Mouse (Mus musculus): Measurements from ENCODE around the gene Krt84. TPM values are rescaled to one million over a fixed set of nuclear protein-coding genes. Genes with fewer than 3 reads are reported as not detected.

Gene Krt84
- polyA plus RNA-seq, 1 experiment from 2014 or later, result not detected

Small RNA genes lying within 50 kb of the gene (microRNA-seq; reads per million reads assigned to microRNA genes)
- not detected for gene Gm44393 (ENCODE audit: borderline number of aligned reads)
- not detected for gene Gm44460 (ENCODE audit: borderline number of aligned reads)

Other genes with a start within 250 kb of the Krt84 start
- gene Atg101, start 248.5 kb downstream of the Krt84 start, polyA plus RNA-seq (2014; fragmentation: Nextera tagmentation; extraction: Ambion mirVana), result 49.4 and 50.1 TPM in 2 replicates
- gene 6030408B16Rik, start 239.6 kb downstream of the Krt84 start, polyA plus RNA-seq (2014; fragmentation: Nextera tagmentation; extraction: Ambion mirVana), result 1.3 and 2.2 TPM in 2 replicates
- 2.5 and 2.8 TPM in 2 replicates for gene Krt80, start 162.7 kb downstream of the Krt84 start, polyA plus RNA-seq (2014; fragmentation: Nextera tagmentation; extraction: Ambion mirVana)
- gene Krt7, start 121.8 kb downstream of the Krt84 start, polyA plus RNA-seq (2014; fragmentation: Nextera tagmentation; extraction: Ambion mirVana), result 23.8 and 25.8 TPM in 2 replicates
- gene Krt87, start 94.0 kb downstream of the Krt84 start, polyA plus RNA-seq (2014; fragmentation: Nextera tagmentation; extraction: Ambion mirVana), result not detected in 2 replicates
- gene Krt88, start 85.1 kb downstream of the Krt84 start, polyA plus RNA-seq (2014; fragmentation: Nextera tagmentation; extraction: Ambion mirVana), result not detected in 2 replicates
- not detected in 2 replicates for gene Krt81, start 69.1 kb downstream of the Krt84 start, polyA plus RNA-seq (2014; fragmentation: Nextera tagmentation; extraction: Ambion mirVana)
- not detected in 2 replicates for gene Krt86, start 59.3 kb downstream of the Krt84 start, polyA plus RNA-seq (2014; fragmentation: Nextera tagmentation; extraction: Ambion mirVana)
- not detected in 2 replicates for gene Krt83, start 41.3 kb downstream of the Krt84 start, polyA plus RNA-seq (2014; fragmentation: Nextera tagmentation; extraction: Ambion mirVana)
- not detected in 2 replicates for gene Gm49425, start 15.6 kb downstream of the Krt84 start, polyA plus RNA-seq (2014; fragmentation: Nextera tagmentation; extraction: Ambion mirVana)
- gene Krt82, start 17.8 kb upstream of the Krt84 start, polyA plus RNA-seq (2014; fragmentation: Nextera tagmentation; extraction: Ambion mirVana), result not detected in 2 replicates
- 0.16 TPM in 1 of 2 replicates, not detected in the other for gene Krt90, start 30.1 kb upstream of the Krt84 start, polyA plus RNA-seq (2014; fragmentation: Nextera tagmentation; extraction: Ambion mirVana)
- gene Krt75, start 41.1 kb upstream of the Krt84 start, polyA plus RNA-seq (2014; fragmentation: Nextera tagmentation; extraction: Ambion mirVana), result not detected in 2 replicates
- not detected in 2 replicates for gene Gm5414, start 95.4 kb upstream of the Krt84 start, polyA plus RNA-seq (2014; fragmentation: Nextera tagmentation; extraction: Ambion mirVana)
- gene Gm5478, start 114.6 kb upstream of the Krt84 start, polyA plus RNA-seq (2014; fragmentation: Nextera tagmentation; extraction: Ambion mirVana), result not detected in 2 replicates
- not detected in 2 replicates for gene Krt6b, start 147.5 kb upstream of the Krt84 start, polyA plus RNA-seq (2014; fragmentation: Nextera tagmentation; extraction: Ambion mirVana)
- not detected in 2 replicates for gene Krt6a, start 161.5 kb upstream of the Krt84 start, polyA plus RNA-seq (2014; fragmentation: Nextera tagmentation; extraction: Ambion mirVana)
- 0.13 and 0.23 TPM in 2 replicates for gene Krt5, start 180.1 kb upstream of the Krt84 start, polyA plus RNA-seq (2014; fragmentation: Nextera tagmentation; extraction: Ambion mirVana)
- not detected in 2 replicates for gene Krt71, start 210.3 kb upstream of the Krt84 start, polyA plus RNA-seq (2014; fragmentation: Nextera tagmentation; extraction: Ambion mirVana)